ENCODE assay signal across 9 mouse cellular contexts in genomic region chr4:152312186-152312585, GRCm38 (mm10). TPM values are rescaled to one million over a fixed set of nuclear protein-coding genes. Genes with fewer than 3 reads are reported as not detected.
DNase-seq lines count a peak whose midpoint lies in the region; ATAC-seq and TF ChIP-seq lines count a peak whose summit lies in the region.
"Had no signal": no experiment of that assay in that cellular context is flagged by ENCODE, and none has a peak within 500 bp of the region (broad histone marks: within the 10 kb centered on the region; RNA-seq: fewer than 3 reads in every experiment).

No protein-coding gene starts in this region.

- peaks cover 59% of the 10 kb centered on the region for H3K4me1 ChIP-seq in E14TG2a.4 (replicated peaks; ENCODE audit: low read depth, low read length)
- H3K4me1 ChIP-seq in hindbrain, embryonic 10.5 days (replicated peaks) = peaks cover 48% of the 10 kb centered on the region
- no peaks in the 10 kb centered on the region for H3K4me1 ChIP-seq in liver, embryonic 14.5 days (replicated peaks; ENCODE audit: control insufficient read depth in 2 of 2, insufficient read depth in 2 of 2, low read length in 1 of 2)

- no peak for ATAC-seq in liver, embryonic 14.5 days (ENCODE audit: insufficient read depth)

- no peak for TF ChIP-seq CTCF in E14TG2a.4 (conservative IDR thresholded peaks at IDR 0.05; ENCODE audit: low read length)
- TF ChIP-seq CTCF in liver, embryonic 14.5 days (IDR thresholded peaks at IDR 0.05; ENCODE audit: low read depth) = no peak

- 0 out of 2 replicates have a peak overlapping the region, but pooled peaks have one; percentile 3 for H3K4me2 ChIP-seq in liver, embryonic 14.5 days (ENCODE audit: low read depth)

- H3K27ac ChIP-seq in hindbrain, embryonic 10.5 days = no peak overlapping the region
- H3K27ac ChIP-seq in liver, embryonic 14.5 days = no peak overlapping the region

- no peaks in the 10 kb centered on the region for H3K9me3 ChIP-seq in E14TG2a.4 (ENCODE audit: low read length)
- H3K9me3 ChIP-seq in hindbrain, embryonic 10.5 days = no peaks in the 10 kb centered on the region
- H3K9me3 ChIP-seq in liver, embryonic 14.5 days (ENCODE audit: control insufficient read depth, low read length) = no peaks in the 10 kb centered on the region

- peaks cover 13% of the 10 kb centered on the region for H3K36me3 ChIP-seq in E14TG2a.4 (ENCODE audit: insufficient read depth, low read length)
- peaks cover 16% of the 10 kb centered on the region for H3K36me3 ChIP-seq in hindbrain, embryonic 10.5 days
- no peaks in the 10 kb centered on the region for H3K36me3 ChIP-seq in liver, embryonic 14.5 days (replicated peaks; ENCODE audit: control insufficient read depth, insufficient read depth, low read depth)

- 5% methylated on average over 14 of the region's 14 CpGs for WGBS in hindbrain, embryonic 10.5 days
- WGBS in liver, embryonic 14.5 days (ENCODE audit: insufficient replicate concordance) = 5% methylated on average over 14 of the region's 14 CpGs

- H3K9ac ChIP-seq in liver, embryonic 14.5 days (replicated peaks) = no peak overlapping the region

- H3K4me3 ChIP-seq in E14TG2a.4 (replicated peaks; ENCODE audit: low read length) = peak overlapping the region; percentile 77
- H3K4me3 ChIP-seq in hindbrain, embryonic 10.5 days = peak overlapping the region; percentile 45
- H3K4me3 ChIP-seq in liver, embryonic 14.5 days (ENCODE audit: insufficient read depth in 1 of 2, low read depth in 2 of 2, low read length in 2 of 2) = no peak overlapping the region

- H3K27me3 ChIP-seq in E14TG2a.4 (ENCODE audit: insufficient read depth, low read length) = peaks cover 43% of the 10 kb centered on the region
- H3K27me3 ChIP-seq in hindbrain, embryonic 10.5 days (ENCODE audit: insufficient read depth, poor library complexity, severe bottlenecking) = peaks cover 89% of the 10 kb centered on the region
- H3K27me3 ChIP-seq in liver, embryonic 14.5 days (ENCODE audit: control insufficient read depth, insufficient read depth, low read length) = peaks cover 62% of the 10 kb centered on the region

- DNase-seq in embryo, embryonic 10 days (ENCODE audit: low spot score) = peak; percentile 45
- DNase-seq in embryo, embryonic 11 days = no peak
- no peak for DNase-seq in hindbrain, embryonic 10.5 days (ENCODE audit: low spot score)
- DNase-seq in liver, embryonic 14.5 days (ENCODE audit: low read depth in 3 of 3, low spot score in 3 of 3) = no peak
- no peak for DNase-seq in cerebellum, postnatal 14 days
- no peak for DNase-seq in thymus, postnatal 36 days
- DNase-seq in layer of hippocampus, postnatal 25 days (ENCODE audit: extremely low spot score in 1 of 2, low spot score in 1 of 2) = no peak

- TF ChIP-seq EP300 in liver, embryonic 14.5 days (IDR thresholded peaks at IDR 0.05; ENCODE audit: low read depth) = no peak

RNA-seq across cellular contexts. Expression of gene Rnf207, which starts 6.6 kb away (rescaled TPM):
- polyA plus RNA-seq in hindbrain, embryonic 10.5 days (2016; fragmentation: Nextera tagmentation; extraction: Ambion mirVana) = 3.0 and 3.3 TPM in 2 replicates
- polyA plus RNA-seq in liver, embryonic 14.5 days (2012; rRNA removed) = 0.16 and 0.18 TPM in 2 replicates
- polyA plus RNA-seq in liver, embryonic 14.5 days (2014; fragmentation: Nextera tagmentation; extraction: Ambion mirVana) = 0.04 TPM in 1 of 2 replicates, not detected in the other
- 1 to 10 TPM; 2.6 to 5.8 TPM for total RNA-seq in layer of hippocampus, postnatal 25 days (2021)

RNA-seq across cellular contexts. Expression of gene Rpl22, which starts 13.4 kb away (rescaled TPM):
- 276 and 327 TPM in 2 replicates for polyA plus RNA-seq in hindbrain, embryonic 10.5 days (2016; fragmentation: Nextera tagmentation; extraction: Ambion mirVana)
- 163 and 443 TPM in 2 replicates for polyA plus RNA-seq in liver, embryonic 14.5 days (2012; rRNA removed)
- 298 and 303 TPM in 2 replicates for polyA plus RNA-seq in liver, embryonic 14.5 days (2014; fragmentation: Nextera tagmentation; extraction: Ambion mirVana)
- total RNA-seq in layer of hippocampus, postnatal 25 days (2021) = 100 to 1,000 TPM; 200 to 205 TPM

RNA-seq across cellular contexts. Expression of gene Icmt, which starts 15.2 kb away (rescaled TPM):
- polyA plus RNA-seq in hindbrain, embryonic 10.5 days (2016; fragmentation: Nextera tagmentation; extraction: Ambion mirVana) = 22.3 and 29.1 TPM in 2 replicates
- 6.0 and 6.5 TPM in 2 replicates for polyA plus RNA-seq in liver, embryonic 14.5 days (2012; rRNA removed)
- polyA plus RNA-seq in liver, embryonic 14.5 days (2014; fragmentation: Nextera tagmentation; extraction: Ambion mirVana) = 7.0 and 10.1 TPM in 2 replicates
- 10 to 100 TPM; 38.9 to 45.1 TPM for total RNA-seq in layer of hippocampus, postnatal 25 days (2021)

RNA-seq across cellular contexts. Expression of gene Hes3, which starts 20.7 kb away (rescaled TPM):
- polyA plus RNA-seq in hindbrain, embryonic 10.5 days (2016; fragmentation: Nextera tagmentation; extraction: Ambion mirVana) = 9.2 and 17.3 TPM in 2 replicates
- not detected in 2 replicates for polyA plus RNA-seq in liver, embryonic 14.5 days (2012; rRNA removed)
- polyA plus RNA-seq in liver, embryonic 14.5 days (2014; fragmentation: Nextera tagmentation; extraction: Ambion mirVana) = not detected in 2 replicates
- not detected for total RNA-seq in layer of hippocampus, postnatal 25 days (2021)
- total RNA-seq: heart, postnatal 25 days had no signal

RNA-seq across cellular contexts. Expression of gene Chd5, which starts 26.3 kb away (rescaled TPM):
- 0.09 and 0.10 TPM in 2 replicates for polyA plus RNA-seq in hindbrain, embryonic 10.5 days (2016; fragmentation: Nextera tagmentation; extraction: Ambion mirVana)
- 0.09 TPM in 2 replicates for polyA plus RNA-seq in liver, embryonic 14.5 days (2012; rRNA removed)
- polyA plus RNA-seq in liver, embryonic 14.5 days (2014; fragmentation: Nextera tagmentation; extraction: Ambion mirVana) = 0.18 TPM in 1 of 2 replicates, not detected in the other
- total RNA-seq in layer of hippocampus, postnatal 25 days (2021) = 100 to 1,000 TPM; 113 to 130 TPM

Comparison
In these comparisons a context has a peak if more than half of its experiments do, and no peak if none do; other contexts are left out.
1. H3K4me3 ChIP-seq: peak in E14TG2a.4 (single experiment) and hindbrain, embryonic 10.5 days (single experiment); none in liver, embryonic 14.5 days (0 of 2).